ENCODE assay signal across 8 mouse cellular contexts in the genomic region with DNA sequence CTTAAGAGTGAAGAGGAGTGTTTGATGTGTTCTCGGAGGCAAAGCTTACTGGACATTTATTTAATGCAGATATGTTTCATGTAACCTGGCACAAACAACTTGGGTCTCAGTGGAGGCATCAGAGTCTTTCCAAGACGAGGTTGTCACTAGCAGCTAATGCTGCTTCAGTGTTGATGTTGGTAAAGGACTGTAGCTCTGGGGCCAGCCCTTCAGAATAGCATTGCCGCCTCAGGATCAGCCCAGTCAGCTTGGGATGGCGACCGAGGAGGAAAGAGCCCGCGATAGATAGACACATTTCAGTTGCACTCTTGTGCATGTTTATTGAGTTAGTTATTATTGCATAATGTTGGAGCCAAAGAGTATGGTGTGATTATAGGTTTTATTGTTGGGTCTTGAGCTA.
DNase-seq lines count a peak whose midpoint lies in the region; ATAC-seq lines count a peak whose summit lies in the region.
"Had no signal": no experiment of that assay in that cellular context is flagged by ENCODE, and none has a peak within 500 bp of the region (broad histone marks: within the 10 kb centered on the region; RNA-seq: fewer than 3 reads in every experiment).

No protein-coding gene starts in this region.

- DNase-seq in kidney, postnatal 10 days = no peak
- peak; percentile 28 for DNase-seq in forebrain, embryonic 14.5 days (ENCODE audit: low spot score)
- no peak for DNase-seq in midbrain, embryonic 14.5 days
- DNase-seq in layer of hippocampus, postnatal 14 days (ENCODE audit: low spot score in 2 of 2) = no peak
- DNase-seq in right cerebral cortex, postnatal 10 days (ENCODE audit: low spot score in 2 of 2) = no peak
- DNase-seq: cerebellum, adult 18-20 months had no signal

- no peaks in the 10 kb centered on the region for H3K36me3 ChIP-seq in kidney, embryonic 14.5 days (ENCODE audit: control insufficient read depth, insufficient read depth, low read length)
- H3K36me3 ChIP-seq in embryonic facial prominence, embryonic 15.5 days = no peaks in the 10 kb centered on the region
- no peaks in the 10 kb centered on the region for H3K36me3 ChIP-seq in forebrain, embryonic 14.5 days (ENCODE audit: control insufficient read depth, insufficient read depth, low read length)
- H3K36me3 ChIP-seq in midbrain, embryonic 14.5 days (ENCODE audit: control insufficient read depth, insufficient read depth, low read length) = no peaks in the 10 kb centered on the region

- H3K9ac ChIP-seq in kidney, embryonic 14.5 days (ENCODE audit: low read depth, low read length) = no peak overlapping the region
- H3K9ac ChIP-seq in embryonic facial prominence, embryonic 15.5 days = no peak overlapping the region
- H3K9ac ChIP-seq in forebrain, embryonic 14.5 days (ENCODE audit: low read length) = no peak overlapping the region; the same call in 1 of the 2 replicates
- no peak overlapping the region for H3K9ac ChIP-seq in midbrain, embryonic 14.5 days (replicated peaks; ENCODE audit: low read length)

- H3K4me3 ChIP-seq in kidney, embryonic 14.5 days (ENCODE audit: low read length) = no peak overlapping the region
- H3K4me3 ChIP-seq in embryonic facial prominence, embryonic 15.5 days (replicated peaks) = no peak overlapping the region
- no peak overlapping the region for H3K4me3 ChIP-seq in forebrain, embryonic 14.5 days (ENCODE audit: low read depth, low read length)
- no peak overlapping the region for H3K4me3 ChIP-seq in midbrain, embryonic 14.5 days (replicated peaks; ENCODE audit: low read depth, low read length)

- WGBS in kidney, embryonic 14.5 days = 76% methylated on average over 7 of the region's 7 CpGs
- WGBS in embryonic facial prominence, embryonic 15.5 days = 62% methylated on average over 7 of the region's 7 CpGs
- 40% methylated on average over 7 of the region's 7 CpGs for WGBS in forebrain, embryonic 14.5 days
- WGBS in midbrain, embryonic 14.5 days = 60% methylated on average over 7 of the region's 7 CpGs

- peaks cover 48% of the 10 kb centered on the region for H3K4me1 ChIP-seq in kidney, embryonic 14.5 days (ENCODE audit: control insufficient read depth, insufficient read depth, low read length)
- H3K4me1 ChIP-seq in embryonic facial prominence, embryonic 15.5 days = peaks cover 56% of the 10 kb centered on the region
- H3K4me1 ChIP-seq in forebrain, embryonic 14.5 days (ENCODE audit: control insufficient read depth, insufficient read depth, low read length) = peaks cover 34% of the 10 kb centered on the region
- peaks cover 31% of the 10 kb centered on the region for H3K4me1 ChIP-seq in midbrain, embryonic 14.5 days (ENCODE audit: control insufficient read depth, insufficient read depth, low read length)

- ATAC-seq in kidney, embryonic 14.5 days (ENCODE audit: low FRiP score, low TSS enrichment) = no peak
- no peak for ATAC-seq in embryonic facial prominence, embryonic 15.5 days (ENCODE audit: insufficient number of reproducible peaks, low FRiP score, low TSS enrichment, low read depth)
- ATAC-seq in forebrain, embryonic 14.5 days = 0 out of 2 replicates have a peak, but pooled peaks have one; percentile 14
- ATAC-seq in midbrain, embryonic 14.5 days (ENCODE audit: low FRiP score, low TSS enrichment) = no peak

- H3K9me3 ChIP-seq in kidney, embryonic 14.5 days (ENCODE audit: control insufficient read depth, low read length) = peaks cover 3% of the 10 kb centered on the region; the same call in 1 of the 2 replicates
- H3K9me3 ChIP-seq in embryonic facial prominence, embryonic 15.5 days (replicated peaks) = no peaks in the 10 kb centered on the region
- no peaks in the 10 kb centered on the region for H3K9me3 ChIP-seq in forebrain, embryonic 14.5 days (replicated peaks; ENCODE audit: control insufficient read depth, low read length)
- H3K9me3 ChIP-seq in midbrain, embryonic 14.5 days (ENCODE audit: control insufficient read depth, low read length) = no peaks in the 10 kb centered on the region

- peak overlapping the region; percentile 5; the same call in 1 of the 2 replicates for H3K27ac ChIP-seq in kidney, embryonic 14.5 days (ENCODE audit: low read depth, low read length)
- H3K27ac ChIP-seq in embryonic facial prominence, embryonic 15.5 days (replicated peaks) = peak overlapping the region; percentile 31
- peak overlapping the region; percentile 58; the same call in 1 of the 2 replicates for H3K27ac ChIP-seq in forebrain, embryonic 14.5 days (ENCODE audit: low read depth, low read length)
- H3K27ac ChIP-seq in midbrain, embryonic 14.5 days (replicated peaks; ENCODE audit: low read depth, low read length) = peak overlapping the region; percentile 84

- no peaks in the 10 kb centered on the region for H3K27me3 ChIP-seq in kidney, embryonic 14.5 days (ENCODE audit: control insufficient read depth, insufficient read depth, low read length)
- no peaks in the 10 kb centered on the region for H3K27me3 ChIP-seq in embryonic facial prominence, embryonic 15.5 days
- H3K27me3 ChIP-seq in forebrain, embryonic 14.5 days (replicated peaks; ENCODE audit: control insufficient read depth, insufficient read depth, low read length) = no peaks in the 10 kb centered on the region
- no peaks in the 10 kb centered on the region for H3K27me3 ChIP-seq in midbrain, embryonic 14.5 days (ENCODE audit: control insufficient read depth, insufficient read depth, low read length)

- H3K4me2 ChIP-seq in kidney, embryonic 14.5 days (replicated peaks; ENCODE audit: low read depth, low read length) = no peak overlapping the region
- H3K4me2 ChIP-seq in embryonic facial prominence, embryonic 15.5 days (replicated peaks) = no peak overlapping the region
- H3K4me2 ChIP-seq in forebrain, embryonic 14.5 days (ENCODE audit: low read length) = no peak overlapping the region
- H3K4me2 ChIP-seq in midbrain, embryonic 14.5 days (ENCODE audit: low read length) = no peak overlapping the region

Comparison
In these comparisons a context has a peak if more than half of its experiments do, and no peak if none do; other contexts are left out.
1. H3K27ac ChIP-seq: peak in every context shown above with its lines; median percentile 84 in midbrain, embryonic 14.5 days; 58 in forebrain, embryonic 14.5 days; 31 in embryonic facial prominence, embryonic 15.5 days; 5 in kidney, embryonic 14.5 days.